Mouse (Mus musculus) ovary, postnatal 14 days (tissue): Measurements from ENCODE around the gene Gm21586.
"Not testable (repeated sequence)": the region's sequence is repeated elsewhere in the genome, so short reads cannot be mapped to it uniquely, and the experiment has no call there.

ENCODE experiments used
- DNase-seq: peaks from one replicate; pipeline ENCODE4 v3.0.0; 2022; ENCODE audit warnings: low spot score

Gene Gm21586

GRCm38 (mm10) chr4:42439078-42439477 lies at the start of gene Gm21586:
Gm21586 (plus strand) TSS chr4:42439378.
- DNase-seq: not testable (repeated sequence)

- DNase-seq: not testable (repeated sequence)
Observed at GRCm38 (mm10) chr4:42466452-42466851, 27.3 kb downstream of the Gm21586 start, which contains the start of gene Gm2163. Gm2163 (plus strand) TSS chr4:42466752.
